Mouse (Mus musculus): Measurements from ENCODE around the gene Plpp6.
"Not testable (repeated sequence)": the region's sequence is repeated elsewhere in the genome, so short reads cannot be mapped to it uniquely, and the experiment has no call there.

Gene Plpp6

GRCm38 (mm10) chr19:28982617-28983016 lies 18.9 kb downstream of the Plpp6 start:
- DNase-seq (ENCODE audit: low spot score): no peak

- no peak for DNase-seq (ENCODE audit: low spot score)
These were observed 25.8 kb downstream of the Plpp6 start for GRCm38 (mm10) chr19:28989515-28989914.

GRCm38 (mm10) chr19:28990194-28990589 lies 26.4 kb downstream of the Plpp6 start, which contains the start of gene Cdc37l1:
TSS of gene Cdc37l1 (plus strand) at chr19:28990352.
- peak; percentile 99 for DNase-seq (ENCODE audit: low spot score)

DNA sequence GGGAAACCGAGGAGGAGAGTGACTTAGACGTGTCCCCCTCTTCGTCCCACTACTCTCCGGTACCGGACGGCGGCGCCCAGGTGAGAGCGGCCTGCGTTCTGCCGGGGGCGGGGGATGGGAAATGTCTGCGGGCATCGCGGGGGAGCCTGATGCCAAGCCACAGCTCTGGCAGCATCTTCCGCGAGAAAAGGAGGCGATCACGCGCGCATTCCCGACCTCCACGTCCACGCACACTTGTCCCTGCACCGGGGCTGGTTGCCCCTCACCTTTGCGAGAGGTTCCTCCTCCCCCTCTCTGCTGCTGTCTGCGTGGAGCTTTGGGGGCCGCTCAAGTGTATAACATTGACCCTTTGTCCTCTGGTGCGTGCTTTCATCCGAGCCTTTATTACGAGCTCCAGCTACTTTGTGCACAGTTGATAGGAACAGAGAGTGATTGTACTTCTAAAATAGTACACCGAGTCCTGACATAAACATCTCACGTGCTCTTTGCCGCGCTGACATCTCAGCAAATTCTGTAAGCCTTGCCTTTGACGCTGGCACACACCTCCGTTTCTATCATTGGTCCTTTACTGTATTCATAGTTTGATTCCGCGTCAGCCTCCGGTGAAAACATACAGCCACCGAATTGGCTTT lies 27.0 kb downstream of the Plpp6 start:
- DNase-seq (ENCODE audit: low spot score): peak; percentile 16

DNA sequence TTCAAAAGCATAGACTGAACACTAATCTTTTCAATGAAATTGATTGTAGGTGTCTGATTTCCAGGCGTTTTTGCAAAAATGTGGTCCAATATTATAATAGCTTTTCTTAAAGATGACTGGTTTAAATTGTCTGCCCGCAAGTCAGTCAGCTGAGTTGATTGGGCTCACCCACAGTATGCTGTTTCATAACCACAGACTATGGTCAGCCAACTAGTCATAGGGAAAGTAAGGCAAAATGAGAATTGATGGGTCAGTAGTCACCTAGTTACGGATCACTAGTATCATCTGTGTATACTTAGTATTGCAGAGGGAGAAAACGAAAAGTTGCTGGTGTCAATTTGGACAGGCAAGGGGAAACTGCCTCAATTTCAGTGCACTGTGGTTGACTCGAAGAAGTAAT lies 27.6 kb downstream of the Plpp6 start:
- DNase-seq (ENCODE audit: low spot score): no peak

GRCm38 (mm10) chr19:28994870-28995269 lies 31.1 kb downstream of the Plpp6 start:
- peak; percentile 21 for DNase-seq (ENCODE audit: low spot score)

DNA sequence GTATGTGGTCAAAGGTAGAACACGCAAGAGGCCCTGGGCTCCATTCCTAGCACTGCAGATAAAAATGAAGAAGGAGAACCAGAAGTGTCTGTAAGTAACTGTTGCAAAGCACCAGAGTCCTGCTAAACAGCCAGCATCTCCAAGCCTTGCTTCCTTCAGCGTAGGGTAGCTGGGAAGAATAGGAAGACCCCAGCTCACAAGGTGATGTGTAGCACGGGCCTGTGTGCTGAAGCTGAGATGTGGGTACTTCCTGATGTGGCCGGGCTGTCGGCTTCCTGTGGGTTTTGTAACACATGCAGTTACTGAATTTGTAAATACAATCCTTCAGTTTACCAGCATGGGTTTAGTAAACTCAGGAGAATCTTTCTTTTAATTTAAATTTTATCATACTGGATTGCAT lies 31.6 kb downstream of the Plpp6 start:
- no peak for DNase-seq (ENCODE audit: low spot score)

GRCm38 (mm10) chr19:28997976-28998630 lies 34.4 kb downstream of the Plpp6 start:
- DNase-seq (ENCODE audit: low spot score): no peak

DNA sequence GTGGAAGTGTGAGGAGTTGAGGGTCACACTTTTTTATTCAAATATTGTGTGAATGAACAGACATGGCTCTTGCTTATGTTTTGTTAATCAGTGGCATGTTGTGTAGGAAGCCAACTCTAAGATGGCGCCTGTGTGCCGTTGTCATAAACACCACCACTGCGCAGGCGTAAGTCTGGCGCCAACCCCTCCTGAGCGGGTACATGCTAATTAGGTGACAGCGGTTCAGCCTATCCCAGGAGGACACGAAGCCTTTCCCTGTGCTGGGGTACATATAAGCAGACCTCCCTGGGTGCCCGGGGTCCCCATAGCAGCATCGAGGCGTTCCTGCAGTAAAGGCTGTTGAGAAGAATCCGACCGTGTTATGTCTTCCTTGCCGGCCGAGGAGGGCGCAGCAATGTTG lies 36.6 kb downstream of the Plpp6 start:
- not testable (repeated sequence) for DNase-seq (ENCODE audit: low spot score)

GRCm38 (mm10) chr19:29008069-29008706 lies 44.4 kb downstream of the Plpp6 start:
- DNase-seq (ENCODE audit: low spot score): no peak

DNA sequence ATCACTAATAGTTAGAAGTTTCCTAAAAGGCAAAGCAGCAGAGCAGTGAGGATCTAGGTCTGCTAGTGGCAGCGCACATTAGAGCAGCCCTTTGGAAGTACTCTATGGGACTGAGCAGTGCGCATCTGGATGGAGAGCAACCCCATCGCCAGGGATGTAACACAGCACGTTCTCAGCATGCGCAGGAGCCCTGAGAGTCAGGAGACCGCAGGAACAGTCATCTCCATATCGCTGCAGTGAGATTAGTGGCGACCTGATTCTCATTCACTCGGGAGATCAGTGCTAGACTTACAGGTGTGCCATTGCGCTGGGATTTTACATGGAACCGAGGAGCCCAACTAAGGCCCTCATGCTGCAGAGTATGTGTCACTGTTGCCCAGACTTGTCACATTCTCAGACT lies 45.3 kb downstream of the Plpp6 start:
- DNase-seq (ENCODE audit: low spot score): no peak

DNA sequence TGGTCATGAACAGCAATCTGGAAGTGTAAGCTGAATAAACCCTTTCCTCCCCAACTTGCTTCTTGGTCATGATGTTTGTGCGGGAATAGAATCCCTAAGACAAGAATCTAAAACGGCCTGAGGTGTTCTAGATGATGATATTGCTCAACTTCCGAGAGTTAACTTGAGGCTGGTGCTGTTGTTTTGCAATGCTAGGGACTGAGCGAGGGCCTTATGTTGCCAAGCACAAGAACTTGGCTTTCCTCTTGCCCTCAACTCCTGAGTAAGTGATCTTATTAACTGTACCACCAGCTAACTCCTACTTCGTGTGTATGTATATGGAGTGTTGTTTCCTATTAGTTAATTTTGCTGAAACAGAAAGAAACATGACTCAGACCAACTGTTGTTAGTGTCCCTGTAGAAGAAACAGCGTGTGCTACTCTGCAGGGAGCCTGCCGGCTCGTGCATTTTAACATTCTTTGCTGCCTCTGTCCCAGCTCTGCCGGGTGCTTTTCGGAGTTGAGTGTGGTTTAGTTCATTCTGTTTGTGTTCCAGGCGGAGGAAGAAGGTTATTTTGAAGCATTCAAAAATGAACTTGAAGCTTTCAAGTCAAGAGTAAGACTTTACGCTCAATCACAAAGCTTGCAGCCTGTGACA lies 47.7 kb downstream of the Plpp6 start:
- peak; percentile 26 for DNase-seq (ENCODE audit: low spot score)

DNA sequence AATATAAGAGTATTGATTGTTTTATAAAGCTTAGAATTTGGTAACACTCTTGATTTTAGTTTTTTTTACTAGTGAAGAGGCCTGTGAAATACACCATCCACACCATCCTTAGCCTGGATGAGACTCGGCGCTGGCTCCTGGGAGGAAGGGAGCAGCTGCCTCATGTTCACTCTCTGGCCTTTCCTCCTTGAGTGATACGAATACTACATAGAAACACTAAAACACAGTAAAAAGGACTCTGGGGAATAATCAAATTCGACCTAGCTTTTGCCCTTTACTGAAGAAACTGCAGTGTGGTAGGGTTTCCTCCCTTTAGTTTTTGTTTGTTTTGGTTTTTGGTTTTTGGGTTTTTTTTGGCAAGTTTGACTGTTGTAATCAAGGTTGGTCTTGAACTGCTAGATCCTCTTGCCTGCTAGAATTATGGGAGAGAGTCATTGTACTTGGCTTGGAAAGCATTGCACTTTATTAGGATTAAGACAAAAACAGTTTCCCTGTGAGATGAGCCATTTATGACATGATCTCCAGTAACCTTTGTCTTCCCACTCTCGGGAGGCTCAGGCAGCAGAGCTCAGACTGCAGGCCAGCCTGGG lies 50.8 kb downstream of the Plpp6 start:
- DNase-seq (ENCODE audit: low spot score): no peak

DNA sequence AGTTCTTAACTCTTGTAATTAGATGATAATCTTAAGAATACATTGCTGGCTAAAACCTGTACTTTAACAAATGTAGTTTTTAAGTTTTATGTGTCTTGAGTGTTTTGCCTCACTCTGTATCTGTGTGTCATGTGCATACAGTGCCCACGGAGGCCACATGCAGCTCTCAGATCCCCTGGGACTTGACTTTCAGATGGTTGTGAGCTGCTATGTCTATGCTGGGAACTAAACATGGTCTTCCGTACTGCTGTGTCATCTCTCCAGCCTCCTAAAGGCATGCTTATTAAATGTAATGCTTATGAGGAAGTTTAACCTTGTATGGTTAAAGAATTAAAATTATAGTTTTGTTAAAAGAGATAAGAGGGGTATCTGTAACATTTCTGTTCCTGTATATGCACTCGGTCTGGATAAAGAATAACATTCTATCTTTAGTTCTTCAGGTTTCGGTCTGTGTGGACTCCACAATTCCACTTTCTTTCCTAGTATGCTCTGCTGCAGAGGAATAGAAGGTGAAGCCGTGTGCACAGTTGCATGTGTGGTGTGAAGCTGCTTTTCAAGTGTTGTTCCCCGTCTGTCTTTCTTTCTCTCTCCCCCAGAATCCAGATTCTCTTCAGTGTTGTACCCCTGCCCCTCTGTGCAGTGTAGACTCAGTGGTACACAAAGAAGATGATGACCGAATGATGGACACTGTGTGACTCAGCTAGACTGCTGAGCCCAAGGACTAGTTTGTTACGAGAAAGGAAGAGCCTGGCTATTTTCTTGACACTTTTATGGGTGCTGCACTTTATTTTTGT lies 51.9 kb downstream of the Plpp6 start:
- no peak for DNase-seq (ENCODE audit: low spot score)

GRCm38 (mm10) chr19:29016204-29016765 lies 52.5 kb downstream of the Plpp6 start:
- no peak for DNase-seq (ENCODE audit: low spot score)
